Mouse (Mus musculus) brain, embryonic 18.5 days (tissue): ENCODE measurements around the gene Cd3g.
"Not testable (repeated sequence)": the region's sequence is repeated elsewhere in the genome, so short reads cannot be mapped to it uniquely, and the experiment has no call there.

Source experiments
- DNase-seq: peaks from one replicate; pipeline ENCODE4 v3.0.0-alpha.2; 2012; ENCODE audit warnings: low read depth, low spot score

The Cd3g gene

GRCm38 (mm10) chr9:44986242-44986781 is 6.1 kb upstream of the Cd3g start:
- DNase-seq = no peak

GRCm38 (mm10) chr9:44985721-44986161 is 5.5 kb upstream of the Cd3g start:
- DNase-seq = no peak

- DNase-seq = no peak
These were observed 2.8 kb upstream of the Cd3g start for GRCm38 (mm10) chr9:44983001-44983400.

GRCm38 (mm10) chr9:44982531-44982930 is 2.3 kb upstream of the Cd3g start:
- DNase-seq = no peak

- DNase-seq = no peak
These were observed 1.9 kb upstream of the Cd3g start for GRCm38 (mm10) chr9:44982081-44982480.

- DNase-seq = no peak
These were observed 1.4 kb upstream of the Cd3g start, which contains the start of gene Cd3d for GRCm38 (mm10) chr9:44981676-44982075. Gene Cd3d, plus strand, starts transcription at chr9:44981786.

- DNase-seq = no peak
These were observed 873 bp upstream of the Cd3g start for GRCm38 (mm10) chr9:44981104-44981503.

GRCm38 (mm10) chr9:44979806-44980205 is 425 bp downstream of the Cd3g start:
- DNase-seq = no peak

GRCm38 (mm10) chr9:44977813-44978212 is 2.4 kb downstream of the Cd3g start:
- DNase-seq = no peak

- DNase-seq = no peak
These were observed 10.8 kb downstream of the Cd3g start for GRCm38 (mm10) chr9:44969450-44969849.

- not testable (repeated sequence) for DNase-seq
These were observed 12.5 kb downstream of the Cd3g start for GRCm38 (mm10) chr9:44967763-44968162.

- no peak for DNase-seq
These were observed 13.4 kb downstream of the Cd3g start for GRCm38 (mm10) chr9:44966815-44967242.

GRCm38 (mm10) chr9:44965833-44966466 is 14.3 kb downstream of the Cd3g start:
- DNase-seq = no peak

- peak; percentile 96 for DNase-seq
These were observed 15.0 kb downstream of the Cd3g start, which contains the start of gene Ube4a for GRCm38 (mm10) chr9:44965126-44965832. Gene Ube4a, minus strand, starts transcription at chr9:44965600.

GRCm38 (mm10) chr9:44954432-44954831 is 25.8 kb downstream of the Cd3g start:
- DNase-seq = no peak

- no peak for DNase-seq
These were observed 32.4 kb downstream of the Cd3g start for GRCm38 (mm10) chr9:44947836-44948235.

GRCm38 (mm10) chr9:44946185-44946695 is 34.0 kb downstream of the Cd3g start:
- DNase-seq = no peak

GRCm38 (mm10) chr9:44942421-44942820 is 37.8 kb downstream of the Cd3g start:
- no peak for DNase-seq

GRCm38 (mm10) chr9:44941756-44942155 is 38.5 kb downstream of the Cd3g start:
- no peak for DNase-seq

- DNase-seq = no peak
These were observed 58.7 kb downstream of the Cd3g start for GRCm38 (mm10) chr9:44921543-44921942.

GRCm38 (mm10) chr9:44921123-44921468 is 59.1 kb downstream of the Cd3g start:
- DNase-seq = no peak

GRCm38 (mm10) chr9:44920374-44921122 is 59.7 kb downstream of the Cd3g start, which contains the start of gene Atp5l:
Gene Atp5l, minus strand, starts transcription at chr9:44920742.
- DNase-seq = peak; percentile 95
